Mouse (Mus musculus): ENCODE results near the gene Tmem74b.

The Tmem74b gene

DNA sequence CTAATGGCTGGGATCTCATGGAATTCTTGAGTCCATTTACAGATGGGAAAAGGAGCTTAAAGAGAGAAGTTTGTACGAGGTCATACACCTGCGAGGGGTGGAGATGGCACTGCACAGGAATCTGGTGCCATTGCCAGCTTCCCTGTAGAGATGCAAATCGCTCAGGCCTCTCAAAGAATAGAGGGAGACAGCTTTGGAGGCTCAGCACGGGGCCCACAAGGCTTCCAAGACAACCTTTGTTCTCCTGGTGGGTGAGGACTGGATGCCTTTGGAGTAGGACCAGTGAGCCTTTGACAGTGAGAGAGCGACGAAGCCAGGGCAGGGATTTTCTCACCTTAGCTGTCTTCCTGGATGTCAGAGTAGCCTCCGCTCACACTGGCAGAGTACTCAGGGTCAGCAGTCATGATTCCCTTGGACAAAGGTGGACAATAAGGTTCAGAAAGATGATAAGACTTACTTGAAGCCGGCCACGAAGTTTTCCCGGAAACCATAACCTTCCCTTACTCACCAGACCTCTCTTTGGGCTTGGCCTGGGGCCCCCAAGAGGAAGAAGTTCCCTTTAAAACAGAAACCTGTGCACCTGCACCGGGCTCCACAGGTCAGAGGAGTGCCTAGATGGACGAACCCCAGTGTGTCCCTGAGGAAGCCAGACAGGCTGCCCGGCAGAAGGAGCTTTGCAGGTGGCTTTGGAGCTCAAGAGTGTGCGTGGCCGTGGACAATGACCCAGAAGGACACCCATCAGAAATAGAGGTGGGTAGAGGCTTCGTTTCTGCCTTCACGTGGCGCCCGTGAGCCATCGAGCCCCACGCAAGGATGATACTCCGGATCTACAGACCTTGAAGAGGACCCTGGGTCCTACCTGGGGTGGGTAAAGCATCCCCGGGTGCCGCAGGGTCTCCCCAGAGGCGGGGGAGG lies at the start of gene Tmem74b:
Tmem74b (plus strand) TSS at position 778 of the 915 bp plus-strand sequence.
- in situ Hi-C loops (cut with MboI; ENCODE audit: low pct_unique_long_range_greater_than_20kb in 1 of 2, low sequenced_read_pairs in 2 of 2, unreplicated experiment in 1 of 2) = no loop called here

DNA sequence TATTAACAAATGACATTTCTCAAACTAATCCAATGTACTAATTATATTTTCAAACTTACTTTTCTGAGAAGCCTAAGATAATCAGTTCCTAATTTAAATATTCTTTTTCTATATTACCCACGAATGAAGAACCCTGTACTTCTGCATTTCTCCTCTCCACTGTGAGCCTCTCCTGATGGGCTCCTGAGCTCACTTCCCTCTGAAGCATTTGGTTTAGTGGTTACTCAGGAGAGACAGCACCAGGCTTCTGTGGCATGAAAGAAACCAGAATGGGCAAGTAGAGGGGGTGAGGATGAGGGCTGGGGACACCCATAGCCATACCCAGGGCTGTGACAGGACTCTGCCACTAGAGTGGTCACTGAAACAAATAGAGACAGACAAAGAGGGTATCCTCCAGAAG lies 49.8 kb upstream of the Tmem74b start:
- in situ Hi-C loops (cut with MboI; ENCODE audit: low pct_unique_long_range_greater_than_20kb in 1 of 2, low sequenced_read_pairs in 2 of 2, unreplicated experiment in 1 of 2) = no loop called here

DNA sequence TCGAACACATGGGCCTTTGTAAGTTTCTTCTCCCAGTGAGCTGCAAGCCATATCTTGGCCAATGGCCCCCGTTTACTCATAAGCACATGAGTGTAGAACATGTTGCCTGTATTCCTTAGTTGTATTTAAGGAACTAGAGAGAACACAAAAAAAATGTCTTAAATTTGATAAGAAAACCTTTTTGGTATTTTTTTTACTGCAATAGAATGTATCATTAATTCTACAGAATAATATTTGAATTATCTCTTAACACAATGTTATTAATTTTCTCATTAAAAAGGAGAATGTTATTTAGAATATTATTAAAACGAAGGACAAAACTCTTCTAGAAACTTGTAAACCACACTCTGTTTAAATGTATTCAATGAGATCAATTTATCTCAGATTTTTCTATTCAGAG lies 33.4 kb upstream of the Tmem74b start, which contains the start of gene Rad21l:
Rad21l (minus strand) TSS at position 101 of the 400 bp plus-strand sequence.
- in situ Hi-C loops (cut with MboI; ENCODE audit: low pct_unique_long_range_greater_than_20kb in 1 of 2, low sequenced_read_pairs in 2 of 2, unreplicated experiment in 1 of 2) = no loop called here

DNA sequence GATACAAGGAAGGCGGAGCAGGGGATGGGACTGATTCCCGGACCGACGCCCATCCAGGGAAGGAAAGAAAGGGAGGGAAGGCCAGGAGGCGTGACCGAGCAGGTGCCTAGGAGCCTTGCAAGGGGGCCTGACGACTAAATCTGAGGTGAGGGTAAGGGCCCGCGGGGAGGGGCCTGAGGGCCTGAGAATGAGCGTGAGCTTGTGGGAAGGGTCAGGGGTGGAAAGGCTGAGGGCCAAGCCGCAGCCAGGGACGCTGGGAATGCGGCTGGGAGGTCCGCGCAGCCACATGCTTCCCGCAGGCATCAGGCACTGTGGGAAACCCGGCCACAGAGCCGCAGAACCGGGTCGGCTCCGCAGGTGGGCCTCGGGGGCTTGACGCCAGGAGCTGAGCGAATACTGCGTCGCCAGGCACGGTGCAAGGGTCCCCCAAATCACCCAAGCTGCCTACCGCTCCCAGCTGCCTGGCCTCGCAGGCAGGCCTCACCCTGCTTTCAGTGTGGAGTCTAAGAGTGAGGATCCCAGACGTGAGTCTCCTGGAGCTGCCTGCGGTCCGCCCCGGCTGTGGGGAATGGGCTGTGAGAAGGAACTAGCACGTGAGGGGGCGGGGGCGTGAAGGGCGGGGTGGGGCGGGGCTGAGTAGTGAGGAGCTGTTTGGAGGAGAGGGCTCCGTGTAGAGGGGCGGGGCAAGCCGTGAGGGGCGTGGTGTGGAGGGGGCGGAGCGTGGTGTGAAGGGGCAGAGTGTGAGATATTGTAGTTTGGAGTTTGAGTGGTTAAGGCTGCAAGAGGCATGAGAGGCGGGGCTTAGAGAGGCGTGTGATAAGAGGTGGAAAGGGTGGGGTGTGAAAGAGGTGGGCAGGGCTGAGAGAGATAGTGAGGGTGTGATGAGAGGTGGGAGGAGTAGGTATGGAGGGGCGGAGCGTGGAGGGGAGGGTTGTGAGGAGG lies 31.5 kb upstream of the Tmem74b start:
- in situ Hi-C loops (cut with MboI; ENCODE audit: low pct_unique_long_range_greater_than_20kb in 1 of 2, low sequenced_read_pairs in 2 of 2, unreplicated experiment in 1 of 2) = no loop called here

DNA sequence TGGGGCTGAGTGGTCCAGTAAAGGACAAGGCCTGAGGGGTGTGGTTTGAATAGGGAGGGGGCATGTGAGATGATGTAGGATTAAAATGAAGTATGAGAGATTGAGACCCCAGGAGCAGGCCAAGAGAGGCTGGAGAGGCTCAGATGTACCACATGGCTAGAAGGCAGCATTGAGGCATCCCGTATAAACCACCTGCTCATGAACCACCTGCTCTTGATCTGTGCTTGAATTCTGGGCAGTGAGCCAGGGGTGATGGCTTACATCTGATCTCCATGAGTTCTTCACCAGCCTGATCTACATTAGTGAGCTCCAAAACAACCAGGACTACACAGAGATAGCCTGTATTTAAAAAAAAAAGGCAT lies 30.9 kb upstream of the Tmem74b start:
- in situ Hi-C loops (cut with MboI; ENCODE audit: low pct_unique_long_range_greater_than_20kb in 1 of 2, low sequenced_read_pairs in 2 of 2, unreplicated experiment in 1 of 2) = no loop called here

DNA sequence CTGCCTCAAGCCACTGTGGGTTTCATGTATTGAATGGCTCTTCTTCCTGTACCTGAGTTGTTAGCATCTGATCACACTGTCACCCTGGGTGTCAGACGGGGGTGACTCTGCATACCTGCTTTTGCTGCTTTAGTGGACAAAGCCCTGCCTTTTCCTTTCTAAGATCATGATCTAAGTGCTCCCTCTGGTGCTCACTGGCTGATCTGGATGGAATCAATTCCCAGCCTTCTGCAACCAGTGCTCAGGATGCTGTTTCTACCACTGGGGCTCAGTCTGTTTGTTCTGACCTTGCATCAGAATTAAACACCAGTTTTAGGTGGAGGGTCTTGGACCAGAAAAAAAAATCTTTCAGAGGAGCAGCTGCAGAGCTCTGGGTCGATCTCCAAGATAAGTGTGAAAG lies 25.6 kb upstream of the Tmem74b start:
- in situ Hi-C loops (cut with MboI; ENCODE audit: low pct_unique_long_range_greater_than_20kb in 1 of 2, low sequenced_read_pairs in 2 of 2, unreplicated experiment in 1 of 2) = no loop called here

DNA sequence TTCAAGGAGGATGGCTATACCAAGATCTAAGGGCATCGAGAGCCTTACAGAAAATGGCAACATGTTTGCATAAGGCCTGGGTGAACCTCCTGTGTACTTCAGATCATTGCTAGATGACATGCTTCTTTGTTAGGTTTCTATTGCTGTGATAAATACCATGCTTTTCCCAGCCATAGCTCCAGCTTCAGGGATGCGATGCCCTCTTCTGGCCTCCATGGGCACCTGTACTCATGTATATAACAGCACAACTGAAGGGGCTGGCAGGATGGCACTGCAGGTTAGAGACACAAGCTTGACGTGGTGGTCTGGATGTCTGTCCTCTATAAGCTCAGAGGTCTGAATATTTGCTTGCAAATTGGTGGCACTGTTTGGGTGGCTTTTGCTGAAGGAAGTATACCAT lies 19.5 kb upstream of the Tmem74b start:
- in situ Hi-C loops (cut with MboI; ENCODE audit: low pct_unique_long_range_greater_than_20kb in 1 of 2, low sequenced_read_pairs in 2 of 2, unreplicated experiment in 1 of 2) = no loop called here

DNA sequence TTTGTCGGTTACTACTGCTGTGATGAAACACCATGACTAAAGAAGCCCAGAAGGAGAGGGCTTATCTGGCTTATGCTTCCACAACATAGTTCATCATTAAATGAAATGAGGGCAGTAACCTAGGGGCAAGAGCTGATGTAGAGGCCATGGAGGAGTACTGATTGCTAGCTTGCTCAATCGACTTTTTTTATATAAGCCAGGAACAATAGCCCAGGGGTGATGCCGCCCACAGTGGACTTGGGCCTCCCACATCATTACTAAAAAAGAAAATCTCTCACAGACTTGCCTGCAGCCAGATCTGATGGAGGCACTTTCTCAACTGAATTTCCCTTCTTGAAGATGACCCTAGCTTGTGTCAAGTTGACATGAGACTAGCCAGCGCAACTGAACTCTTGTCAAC lies 18.8 kb upstream of the Tmem74b start:
- in situ Hi-C loops (cut with MboI; ENCODE audit: low pct_unique_long_range_greater_than_20kb in 1 of 2, low sequenced_read_pairs in 2 of 2, unreplicated experiment in 1 of 2) = no loop called here

DNA sequence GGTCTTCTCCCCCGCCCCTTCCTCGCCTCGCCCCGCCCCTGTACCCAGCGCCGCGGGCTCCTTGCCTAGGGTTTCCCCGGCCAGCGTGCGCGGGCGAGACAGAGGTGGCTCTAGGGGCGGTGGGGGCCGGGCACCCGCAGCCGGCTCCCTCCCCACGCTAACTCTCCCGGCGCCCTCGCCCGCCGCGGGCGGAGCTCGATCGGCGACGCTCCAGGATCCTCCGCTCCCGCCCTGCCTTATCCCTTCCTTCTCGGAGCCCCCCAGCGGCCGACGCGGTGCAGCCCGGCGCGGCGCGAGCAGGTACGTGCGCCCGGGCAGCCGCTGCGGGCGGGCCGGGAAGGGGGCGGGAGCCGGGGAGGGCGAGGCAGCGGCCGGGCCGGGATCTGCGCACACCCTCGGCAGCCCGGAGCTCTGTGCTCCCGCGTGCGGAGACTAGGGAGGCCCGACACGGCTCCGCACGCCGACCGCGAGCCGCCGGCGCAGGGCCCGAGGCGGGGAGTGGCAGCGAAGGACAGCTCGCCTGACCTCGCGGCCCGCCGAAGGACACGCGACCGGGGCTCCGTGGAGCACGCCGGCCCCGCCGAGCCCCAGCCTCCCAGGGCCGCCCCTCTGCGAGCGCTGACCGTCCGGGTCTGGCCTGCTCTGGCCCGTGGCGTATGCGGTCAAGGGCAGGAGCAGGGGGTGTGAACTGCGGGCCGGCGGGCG lies 490 bp downstream of the Tmem74b start:
- in situ Hi-C loops (cut with MboI; ENCODE audit: low pct_unique_long_range_greater_than_20kb in 1 of 2, low sequenced_read_pairs in 2 of 2, unreplicated experiment in 1 of 2) = no loop called here

DNA sequence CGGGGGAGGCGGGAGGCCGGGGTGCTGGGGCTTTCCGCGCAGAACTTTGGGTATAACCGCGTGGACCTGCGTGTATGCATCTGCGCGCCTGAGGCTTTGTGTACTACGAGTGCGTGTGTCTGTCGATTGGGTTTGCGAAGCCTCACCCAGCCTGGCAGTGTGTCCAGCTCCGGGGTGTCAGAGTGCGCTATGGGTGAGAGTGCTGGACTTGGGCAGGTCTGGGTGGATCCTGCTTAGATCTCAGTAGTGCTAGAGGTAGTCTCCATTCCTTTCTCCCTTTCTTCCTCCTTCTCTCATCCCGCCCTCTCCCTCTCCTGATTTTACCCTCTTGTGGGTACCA lies 1.0 kb downstream of the Tmem74b start:
- in situ Hi-C loops (cut with MboI; ENCODE audit: low pct_unique_long_range_greater_than_20kb in 1 of 2, low sequenced_read_pairs in 2 of 2, unreplicated experiment in 1 of 2) = no loop called here

DNA sequence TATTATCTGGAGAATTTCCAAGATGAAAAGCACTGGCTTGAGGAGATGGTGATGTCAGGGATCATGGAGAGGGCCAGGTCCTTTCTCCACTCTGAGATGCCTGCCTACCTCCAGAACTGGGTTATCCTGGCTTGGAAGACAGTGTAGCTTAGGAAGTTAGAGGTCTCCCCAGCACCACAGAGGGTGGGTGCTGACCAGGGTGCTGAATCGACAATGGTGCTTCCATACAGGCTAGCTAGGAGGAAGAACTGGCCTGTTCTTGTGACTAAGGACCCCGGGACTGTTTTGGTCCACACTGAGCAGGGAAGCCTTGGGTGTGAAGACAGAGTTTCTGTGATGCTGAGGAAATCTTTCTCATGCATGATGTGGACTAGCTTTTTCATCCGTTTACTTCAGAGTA lies 10.8 kb downstream of the Tmem74b start:
- in situ Hi-C loops (cut with MboI; ENCODE audit: low pct_unique_long_range_greater_than_20kb in 1 of 2, low sequenced_read_pairs in 2 of 2, unreplicated experiment in 1 of 2) = no loop called here

DNA sequence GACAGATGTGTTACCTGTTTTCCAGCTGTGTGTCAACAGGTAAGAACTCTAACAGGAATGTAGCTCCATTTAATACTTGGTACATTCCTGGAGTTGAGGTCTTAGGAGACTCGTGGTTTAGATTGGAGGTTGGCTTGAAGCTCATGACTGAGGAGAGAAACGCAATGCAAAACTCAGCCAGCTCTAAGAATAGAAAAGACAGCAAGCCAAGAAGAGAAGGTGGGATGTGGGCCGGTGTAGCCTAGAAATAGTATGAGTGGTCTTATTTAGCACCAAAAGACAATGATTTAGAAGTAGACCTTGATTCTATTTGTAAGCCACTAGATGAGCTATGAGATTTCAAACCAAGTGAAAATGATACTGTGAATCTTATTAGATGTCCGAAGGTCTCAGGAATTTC lies 13.7 kb downstream of the Tmem74b start:
- in situ Hi-C loops (cut with MboI; ENCODE audit: low pct_unique_long_range_greater_than_20kb in 1 of 2, low sequenced_read_pairs in 2 of 2, unreplicated experiment in 1 of 2) = no loop called here

DNA sequence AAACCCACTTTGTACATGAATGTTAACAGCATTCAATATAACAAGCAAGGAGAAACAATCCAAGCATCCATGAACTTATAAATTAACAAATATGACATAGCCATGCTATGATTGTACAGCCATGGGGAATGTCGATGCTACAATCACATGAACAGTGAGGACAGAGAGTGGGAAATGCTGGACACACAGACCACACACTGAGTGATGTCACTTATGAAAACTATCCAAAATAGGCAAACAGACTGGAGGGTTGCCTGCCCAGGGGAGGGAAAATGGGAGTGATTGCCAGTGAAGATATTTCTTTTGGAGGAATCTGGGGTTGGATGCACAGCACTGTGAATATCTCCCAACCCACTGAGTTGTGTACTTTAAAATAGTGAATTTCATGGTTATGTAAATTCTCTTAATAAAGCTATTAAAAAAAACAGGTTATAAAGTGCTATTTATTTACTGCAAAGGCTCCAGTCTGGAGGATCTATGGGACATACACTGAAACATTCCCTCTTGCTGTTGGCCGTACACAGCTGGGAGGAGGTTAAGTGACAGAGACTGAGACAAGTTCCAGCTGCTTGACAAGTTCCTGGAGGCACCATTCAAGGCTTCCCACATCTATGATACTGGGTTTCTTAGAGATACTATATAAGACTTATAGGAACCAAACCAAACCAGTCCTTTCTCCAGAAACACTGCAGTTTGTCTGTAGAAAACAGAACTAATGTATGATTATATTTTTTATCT lies 14.7 kb downstream of the Tmem74b start:
- in situ Hi-C loops (cut with MboI; ENCODE audit: low pct_unique_long_range_greater_than_20kb in 1 of 2, low sequenced_read_pairs in 2 of 2, unreplicated experiment in 1 of 2) = no loop called here

DNA sequence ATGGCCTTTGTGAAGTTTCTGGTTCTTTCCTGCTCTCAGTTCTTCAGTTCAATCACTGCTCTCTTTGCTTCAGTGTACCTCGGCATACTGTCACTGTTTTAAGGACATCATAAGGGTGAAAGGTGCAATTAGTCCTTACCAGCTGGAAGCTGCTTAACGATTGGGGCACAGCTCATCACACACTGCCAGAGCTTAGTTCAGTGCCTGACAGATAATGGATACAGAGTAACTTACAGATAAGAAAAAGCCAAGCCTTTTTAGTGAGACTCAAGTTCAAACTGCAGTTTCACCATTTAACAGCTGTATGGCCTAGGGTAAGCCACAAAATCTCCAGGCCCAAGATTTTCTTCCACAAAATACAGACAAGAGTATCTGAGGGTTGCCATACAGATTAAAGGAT lies 22.3 kb downstream of the Tmem74b start:
- in situ Hi-C loops (cut with MboI; ENCODE audit: low pct_unique_long_range_greater_than_20kb in 1 of 2, low sequenced_read_pairs in 2 of 2, unreplicated experiment in 1 of 2) = no loop called here

DNA sequence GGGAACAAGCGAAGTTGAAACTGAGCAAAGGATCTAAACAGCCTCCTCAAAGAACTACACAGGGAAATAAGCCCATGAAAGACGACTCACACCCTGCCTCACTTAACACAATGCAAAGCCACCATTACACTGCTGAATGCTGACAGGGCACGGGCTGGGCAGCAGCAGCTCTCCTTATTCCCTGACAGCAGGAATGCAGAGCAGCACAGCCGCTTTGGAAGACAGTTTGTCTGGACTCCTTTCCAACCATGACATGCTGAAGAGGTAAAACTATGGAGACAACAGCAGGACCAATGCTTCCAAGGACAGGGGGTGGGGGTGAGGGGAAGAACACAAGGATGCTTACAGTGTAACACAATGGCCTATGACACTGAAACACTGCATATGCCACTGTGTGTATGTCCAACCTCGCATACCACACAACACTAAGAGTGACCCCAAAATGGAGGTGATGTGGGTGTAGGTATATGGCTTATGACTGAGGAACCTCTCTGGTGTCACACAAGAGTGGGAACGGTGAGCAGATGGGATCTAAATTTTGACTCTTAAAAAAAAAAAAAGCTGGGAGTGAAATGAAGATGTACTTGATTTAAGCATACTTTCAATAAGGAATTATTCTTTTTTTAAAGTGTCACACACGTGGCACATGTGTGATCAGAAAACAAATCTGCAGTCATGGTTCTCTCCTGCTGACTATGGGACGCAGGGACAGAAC lies 31.5 kb downstream of the Tmem74b start:
- in situ Hi-C loops (cut with MboI; ENCODE audit: low pct_unique_long_range_greater_than_20kb in 1 of 2, low sequenced_read_pairs in 2 of 2, unreplicated experiment in 1 of 2) = no loop called here

DNA sequence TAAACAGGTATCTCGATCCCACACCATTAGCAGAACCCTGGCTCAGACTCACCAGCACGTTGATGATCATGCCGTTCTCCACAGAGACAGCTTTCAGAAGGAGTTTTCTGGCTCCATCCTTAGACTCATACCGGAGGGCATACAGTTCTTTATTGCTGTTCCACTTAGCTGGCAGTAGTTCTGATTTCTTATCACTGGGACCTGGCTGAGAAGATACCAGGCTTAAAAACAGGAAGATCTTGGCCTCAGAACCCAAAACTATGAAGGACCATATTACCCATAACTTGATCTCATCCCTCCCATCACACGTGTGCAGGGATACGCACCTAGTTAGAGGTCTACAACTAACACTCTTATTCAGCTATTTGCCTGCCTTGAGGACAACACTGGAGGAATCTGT lies 33.6 kb downstream of the Tmem74b start:
- in situ Hi-C loops (cut with MboI; ENCODE audit: low pct_unique_long_range_greater_than_20kb in 1 of 2, low sequenced_read_pairs in 2 of 2, unreplicated experiment in 1 of 2) = no loop called here

DNA sequence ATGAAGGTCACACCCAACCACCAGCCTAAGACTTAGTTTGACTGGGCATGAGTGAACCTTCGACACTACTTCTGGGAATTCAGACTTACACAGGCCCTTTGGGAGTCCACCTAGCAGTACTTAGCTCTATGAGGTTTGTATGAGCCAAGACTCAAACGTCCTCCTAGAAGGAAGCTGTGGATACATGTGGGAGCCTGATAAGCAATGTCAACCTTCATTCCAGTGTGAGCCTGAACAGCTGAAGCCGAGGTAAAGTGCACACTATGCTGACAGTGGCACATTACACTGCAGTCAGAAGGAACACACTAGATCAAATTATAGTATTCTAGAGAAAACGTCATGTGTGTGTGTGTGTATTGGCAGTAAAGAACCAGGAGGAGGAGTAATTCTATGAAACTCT lies 36.7 kb downstream of the Tmem74b start:
- in situ Hi-C loops (cut with MboI; ENCODE audit: low pct_unique_long_range_greater_than_20kb in 1 of 2, low sequenced_read_pairs in 2 of 2, unreplicated experiment in 1 of 2) = no loop called here

DNA sequence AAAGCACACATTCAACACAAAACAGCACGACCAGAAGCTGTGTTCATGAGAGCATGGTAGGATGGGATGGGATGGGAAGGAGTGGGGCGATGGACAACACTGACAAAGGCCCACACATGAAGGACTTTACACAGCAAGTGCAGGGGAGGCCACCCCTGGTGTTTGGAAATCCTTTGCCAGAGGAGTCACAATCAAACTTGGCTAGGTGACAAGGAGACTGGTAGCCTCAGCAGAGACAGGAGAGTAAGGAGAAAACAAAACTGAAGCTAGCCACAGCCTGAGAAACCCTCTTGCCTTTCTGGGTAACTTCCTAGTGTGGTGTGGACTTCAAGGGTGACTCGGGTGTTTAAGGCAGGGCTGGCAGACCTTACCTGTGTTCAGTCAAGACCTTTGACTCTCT lies 37.3 kb downstream of the Tmem74b start:
- in situ Hi-C loops (cut with MboI; ENCODE audit: low pct_unique_long_range_greater_than_20kb in 1 of 2, low sequenced_read_pairs in 2 of 2, unreplicated experiment in 1 of 2) = no loop called here

Data from mouse embryonic stem cell (cell line).